Mouse (Mus musculus): ENCODE measurements around the gene Mob4. TPM values are rescaled to one million over a fixed set of nuclear protein-coding genes. Genes with fewer than 3 reads are reported as not detected.

Mob4 gene
- total RNA-seq, 2 experiments from 2014 or later = 37.8 to 38.0 TPM

GRCm38 (mm10) chr1:55182392-55182791 lies 51.4 kb downstream of the Mob4 start:
- no peak for DNase-seq (ENCODE audit: low spot score)

- no peak for DNase-seq (ENCODE audit: low spot score)
Measured at GRCm38 (mm10) chr1:55185718-55186117, 54.7 kb downstream of the Mob4 start.

DNA sequence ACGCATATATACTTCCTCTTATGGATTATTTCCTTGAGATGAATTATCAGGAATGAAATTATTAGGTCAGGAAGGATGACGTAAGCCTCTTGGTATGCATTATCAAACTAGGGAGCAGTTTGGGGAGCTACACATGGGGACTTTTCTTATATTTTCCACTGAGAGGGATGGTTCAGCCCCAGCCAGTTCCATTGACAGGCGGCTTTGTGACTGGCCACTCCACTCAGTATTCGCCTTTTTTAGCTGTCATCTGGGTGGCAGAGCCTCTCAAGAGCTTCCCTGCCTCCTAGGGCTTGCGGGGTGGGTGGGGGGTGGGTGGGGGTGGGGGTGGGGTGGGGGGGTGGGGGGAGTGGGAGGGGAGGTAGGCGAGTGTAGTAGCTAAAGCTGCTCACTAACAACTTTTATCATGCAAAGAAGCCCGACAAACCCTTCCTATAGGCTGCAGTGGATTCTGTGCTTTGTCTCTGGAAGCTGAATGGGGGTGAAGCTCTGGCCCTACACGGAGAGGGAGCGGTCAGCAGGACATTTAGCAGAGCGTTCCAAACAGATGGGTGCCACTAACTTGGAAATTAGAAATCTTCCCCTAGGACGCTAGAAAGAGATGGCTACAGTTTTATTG lies 55.7 kb downstream of the Mob4 start:
- DNase-seq (ENCODE audit: low spot score) = no peak

DNA sequence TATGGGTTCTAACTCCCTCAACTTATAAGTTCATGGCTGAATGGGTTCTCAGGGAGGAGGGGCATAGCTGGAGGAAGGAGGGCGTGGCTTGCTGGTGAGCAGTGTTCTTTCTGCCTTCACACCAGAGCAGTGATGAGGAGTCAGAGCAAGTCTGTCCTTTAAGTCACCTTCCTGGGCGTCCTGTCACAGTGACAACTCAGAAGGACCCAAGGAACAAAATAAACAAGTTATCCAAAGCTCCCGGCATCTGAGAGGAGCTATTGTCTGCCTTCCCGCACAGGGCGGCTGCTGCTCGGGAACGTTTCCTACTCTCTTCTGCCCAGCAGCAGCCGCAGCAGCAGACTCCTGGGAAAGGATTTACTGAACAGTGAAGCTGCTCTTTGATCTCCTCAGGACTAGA lies 61.0 kb downstream of the Mob4 start:
- DNase-seq (ENCODE audit: low spot score) = no peak

- no peak for DNase-seq (ENCODE audit: low spot score)
Measured at GRCm38 (mm10) chr1:55192824-55193223, 61.8 kb downstream of the Mob4 start.

- no peak for DNase-seq (ENCODE audit: low spot score)
Measured at GRCm38 (mm10) chr1:55193316-55193715, 62.3 kb downstream of the Mob4 start.

DNA sequence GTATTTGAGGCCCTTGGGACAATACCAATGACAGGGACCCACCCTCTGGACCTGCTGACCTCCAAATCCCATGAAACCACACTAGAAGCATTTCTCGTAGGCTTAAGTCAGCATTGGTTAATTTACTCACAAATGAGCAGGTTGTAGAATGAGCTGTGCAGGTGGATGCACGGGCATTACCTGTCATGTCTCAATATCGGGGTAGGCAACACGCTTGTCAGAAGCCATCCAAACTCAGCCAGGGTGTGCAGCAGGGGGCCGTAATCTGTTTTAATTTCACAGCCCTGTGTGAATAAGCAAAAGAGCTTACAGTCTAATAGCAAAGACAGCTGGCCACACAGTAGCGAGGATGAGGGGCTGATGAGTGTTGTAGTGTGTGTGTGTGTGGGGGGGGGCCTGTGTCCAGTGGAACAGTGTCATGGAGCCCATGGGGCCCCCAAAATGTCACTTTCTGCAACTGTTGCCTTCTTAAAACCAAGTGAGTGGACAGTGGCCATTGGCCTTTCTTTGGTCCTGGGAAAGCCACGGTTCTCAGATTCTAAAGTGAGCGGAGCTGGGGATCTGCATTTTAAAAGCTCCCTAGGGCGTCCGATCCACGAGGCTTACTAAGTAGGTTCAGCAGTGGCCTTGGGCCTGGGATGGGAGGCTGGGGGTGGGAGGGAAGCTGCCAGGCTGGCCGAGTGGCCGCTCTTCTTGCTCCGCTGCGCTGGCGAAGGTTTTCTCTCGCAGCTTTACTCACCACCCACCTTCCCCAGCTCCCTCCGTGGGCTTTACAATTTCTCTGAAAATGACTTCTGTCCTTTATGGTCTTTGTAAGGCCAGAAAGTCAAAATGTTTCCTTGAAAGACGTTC lies 63.3 kb downstream of the Mob4 start:
- DNase-seq (ENCODE audit: low spot score) = no peak

DNA sequence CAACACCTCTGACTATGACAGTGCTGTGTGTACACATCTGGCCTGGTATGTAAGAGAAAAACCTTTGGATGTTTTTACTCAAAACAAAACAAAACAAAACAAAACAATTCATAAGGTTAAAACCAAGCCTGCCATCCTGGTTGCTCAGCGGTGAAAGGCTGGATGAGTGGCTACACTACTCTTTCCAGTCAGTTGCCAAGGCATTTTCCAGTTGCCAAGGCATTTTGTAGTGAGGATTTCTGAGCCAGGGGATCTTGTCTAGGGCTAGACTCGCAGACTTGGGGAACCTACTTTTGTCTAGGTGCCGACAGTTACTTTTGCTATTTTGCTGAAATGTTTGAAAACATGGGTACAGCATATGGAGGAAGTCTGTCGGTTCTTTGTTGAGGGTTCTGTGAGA lies 64.0 kb downstream of the Mob4 start:
- no peak for DNase-seq (ENCODE audit: low spot score)

DNA sequence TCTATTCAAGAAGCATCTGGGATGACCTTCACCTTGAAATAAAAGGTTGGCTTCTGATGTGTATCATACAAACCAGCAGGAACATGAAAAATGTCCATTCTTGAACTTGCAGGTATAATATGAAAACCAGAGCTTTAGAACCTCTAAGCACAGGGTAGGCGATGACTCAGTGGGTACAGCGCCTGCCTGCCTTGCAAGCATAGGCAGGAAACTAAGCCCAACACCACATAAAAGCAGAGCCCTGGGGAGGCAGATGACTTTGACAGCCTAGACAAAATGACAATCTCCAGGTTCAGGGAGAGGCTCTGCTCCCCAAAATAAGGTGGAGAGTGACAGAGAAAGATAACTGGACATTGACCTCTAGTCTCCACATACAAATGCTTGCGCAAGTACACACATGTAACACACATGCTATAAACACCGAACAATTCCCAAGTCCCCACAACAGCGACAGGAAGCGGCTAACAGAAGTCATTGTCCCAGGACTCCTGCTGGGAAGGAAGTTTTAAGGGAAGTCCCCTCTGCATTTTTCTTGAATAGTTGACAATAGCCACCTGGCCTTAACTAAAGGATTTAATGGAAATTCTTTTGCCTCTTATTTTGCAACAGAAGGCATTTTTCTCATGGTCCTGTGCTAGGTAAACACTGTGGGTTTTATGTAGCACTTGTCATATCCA lies 65.4 kb downstream of the Mob4 start:
- no peak for DNase-seq (ENCODE audit: low spot score)

DNA sequence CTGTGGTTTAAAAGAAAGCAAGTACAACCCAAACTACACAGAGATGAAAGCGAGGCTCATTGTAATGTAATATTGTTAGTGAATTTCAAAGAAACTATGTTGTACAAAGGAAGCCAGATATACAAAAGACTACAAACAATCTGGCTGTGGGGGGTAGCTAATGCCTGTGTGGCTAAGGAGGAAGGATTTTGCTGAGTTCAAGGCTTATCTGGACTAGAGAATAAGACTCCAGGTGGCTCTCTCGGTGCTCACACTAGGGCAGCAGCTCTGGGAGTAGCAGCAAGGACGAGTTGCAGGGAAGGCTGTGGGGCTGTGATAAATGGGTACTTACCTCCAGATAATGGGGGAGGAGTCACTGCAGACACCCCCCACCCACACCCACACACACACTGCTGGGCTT lies 67.7 kb downstream of the Mob4 start:
- no peak for DNase-seq (ENCODE audit: low spot score)

DNA sequence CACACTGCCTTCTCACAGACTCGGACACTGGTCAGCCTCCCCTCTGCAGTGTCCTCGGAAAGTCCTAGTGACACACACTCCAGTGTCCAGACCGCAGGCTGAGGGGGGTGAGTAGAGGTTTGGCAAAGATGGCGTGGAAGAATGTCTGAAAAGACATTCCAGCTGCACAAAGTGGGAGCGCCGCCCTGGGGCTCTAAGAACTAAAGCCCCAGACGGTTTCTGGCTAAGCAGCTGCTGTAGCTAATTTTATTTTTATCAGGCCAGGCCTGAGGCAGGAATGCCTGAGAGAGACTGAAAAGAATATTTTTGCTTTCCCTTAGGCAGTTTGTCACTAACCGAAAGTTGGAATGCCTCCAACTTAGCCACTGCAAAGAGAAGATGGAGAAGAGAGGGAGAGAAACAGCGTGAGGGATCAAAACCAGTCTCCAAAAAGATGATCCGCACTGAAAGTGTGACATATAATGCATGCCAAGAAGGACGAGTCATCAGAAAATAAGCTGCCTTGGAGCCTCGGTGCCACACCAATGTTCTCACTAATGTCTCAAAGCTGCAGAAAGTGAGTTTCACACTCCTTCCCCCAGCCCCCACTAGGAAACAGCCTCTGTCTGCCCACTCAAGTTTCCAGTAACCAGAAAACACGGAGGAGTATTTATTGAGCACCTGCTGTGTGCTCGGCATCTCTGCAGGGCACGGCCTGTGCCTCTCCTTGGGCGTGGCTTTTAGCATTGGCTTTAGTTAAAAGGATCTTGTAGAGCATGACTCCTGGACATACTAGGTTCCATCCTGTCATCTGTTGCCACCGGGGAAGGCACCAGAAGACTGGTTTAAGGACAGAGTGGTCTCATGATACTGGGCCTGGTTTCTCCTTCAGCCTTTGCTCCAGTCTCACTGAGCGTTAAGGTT lies 71.1 kb downstream of the Mob4 start:
- DNase-seq (ENCODE audit: low spot score) = peak; percentile 50

Other genes with a start within 250 kb of the Mob4 start
- 1 to 10 TPM; 5.0 to 6.5 TPM for gene Ankrd44, start 204.8 kb upstream of the Mob4 start, total RNA-seq (2021)
- gene Sf3b1, start 103.8 kb upstream of the Mob4 start, total RNA-seq (2021) = 10 to 100 TPM; 43.8 to 45.8 TPM
- 10 to 100 TPM; 21.4 to 21.9 TPM for gene Coq10b, start 78.5 kb upstream of the Mob4 start, total RNA-seq (2021)
- gene Hspe1, start 43.1 kb upstream of the Mob4 start, total RNA-seq (2021) = 10 to 100 TPM; 83.9 to 93.0 TPM
- 100 to 1,000 TPM; 161 to 176 TPM for gene Hspd1, start 43.0 kb upstream of the Mob4 start, total RNA-seq (2021)
- 1 to 10 TPM; 2.4 to 3.3 TPM for gene Rftn2, start 95.6 kb downstream of the Mob4 start, total RNA-seq (2021)
- 1 to 10 TPM; 2.5 TPM for gene Mars2, start 105.9 kb downstream of the Mob4 start, total RNA-seq (2021)
- under 1 TPM in 1 of 2 experiments, not detected in 1; 0.26 TPM for gene Boll, start 232.2 kb downstream of the Mob4 start, total RNA-seq (2021)